Mouse (Mus musculus) embryonic facial prominence, embryonic 11.5 days (tissue): ENCODE data around the gene Aph1a. TPM values are rescaled to one million over a fixed set of nuclear protein-coding genes. Genes with fewer than 3 reads are reported as not detected.
"Not testable (repeated sequence)": the region's sequence is repeated elsewhere in the genome, so short reads cannot be mapped to it uniquely, and the experiment has no call there.

ENCODE experiments used
- ATAC-seq: fragments of 200-750 bp; cut with Nextera tagmentation; replicated peaks from 2 replicates; pipeline ENCODE4 v1.8.0; 2017; ENCODE audit warnings: low read depth; ENCODE audit not compliant: insufficient number of reproducible peaks, low FRiP score, low TSS enrichment
- DNase-seq: peaks from one replicate; pipeline ENCODE4 v3.0.0-alpha.2; 2015; ENCODE audit warnings: low spot score
- H3K27ac ChIP-seq: fragments of 300-500 bp; sonication (generic); replicated peaks from 2 replicates; pipeline ENCODE4 v1.5.1; 2014; ENCODE audit warnings: mild to moderate bottlenecking, low read depth, low read length, control low read depth
- H3K27me3 ChIP-seq: fragments of 300-500 bp; sonication (generic); 2 replicates; pipeline ENCODE4 v1.6.1; 2014; ENCODE audit warnings: mild to moderate bottlenecking, low read length, moderate library complexity, mixed read lengths; ENCODE audit not compliant: control insufficient read depth, insufficient read depth
- H3K36me3 ChIP-seq: fragments of 300-500 bp; sonication (generic); replicated peaks from 2 replicates; pipeline ENCODE4 v1.6.1; 2014; ENCODE audit warnings: low read depth, mild to moderate bottlenecking, low read length, moderate library complexity, mixed read lengths; ENCODE audit not compliant: control insufficient read depth, insufficient read depth
- H3K4me1 ChIP-seq: fragments of 300-500 bp; sonication (generic); 2 replicates; pipeline ENCODE4 v1.6.1; 2014; ENCODE audit warnings: low read length, mixed read lengths; ENCODE audit not compliant: control insufficient read depth, insufficient read depth
- H3K4me2 ChIP-seq: fragments of 300-500 bp; sonication (generic); 2 replicates; pipeline ENCODE4 v1.6.1; 2014; ENCODE audit warnings: low read depth, mild to moderate bottlenecking, control low read depth, low read length, moderate library complexity
- H3K4me3 ChIP-seq: fragments of 300-500 bp; sonication (generic); 2 replicates; pipeline ENCODE4 v1.5.1; 2014; ENCODE audit warnings: low read depth, low read length, control low read depth
- H3K9ac ChIP-seq: fragments of 300-500 bp; sonication (generic); replicated peaks from 2 replicates; pipeline ENCODE4 v1.6.1; 2014; ENCODE audit warnings: mild to moderate bottlenecking, control low read depth, low read length
- H3K9me3 ChIP-seq: fragments of 300-500 bp; sonication (generic); replicated peaks from 2 replicates; pipeline ENCODE4 v1.6.1; 2016; ENCODE audit warnings: mild to moderate bottlenecking, low read length, inconsistent platforms, mixed read lengths; ENCODE audit not compliant: control insufficient read depth
- WGBS: fragments of 180-500 bp; shearing (Covaris S2); extraction: QIAGEN DNeasy Blood & Tissue Kit; methylation state at CpG from one replicate; pipeline ENCODE4 v1.1.7; 2014; 5-methylcytosine and 5-hydroxymethylcytosine counted together
- polyA plus RNA-seq: library from polyadenylated mRNA; unstranded; fragments of >200 nt; fragmentation: Nextera tagmentation; extraction: Ambion mirVana; gene quantifications from 2 replicates; pipeline ENCODE4 v1.2.1, GENCODE M21; 2014

Gene Aph1a
- polyA plus RNA-seq, 1 experiment from 2014 or later: 31.8 TPM

DNA sequence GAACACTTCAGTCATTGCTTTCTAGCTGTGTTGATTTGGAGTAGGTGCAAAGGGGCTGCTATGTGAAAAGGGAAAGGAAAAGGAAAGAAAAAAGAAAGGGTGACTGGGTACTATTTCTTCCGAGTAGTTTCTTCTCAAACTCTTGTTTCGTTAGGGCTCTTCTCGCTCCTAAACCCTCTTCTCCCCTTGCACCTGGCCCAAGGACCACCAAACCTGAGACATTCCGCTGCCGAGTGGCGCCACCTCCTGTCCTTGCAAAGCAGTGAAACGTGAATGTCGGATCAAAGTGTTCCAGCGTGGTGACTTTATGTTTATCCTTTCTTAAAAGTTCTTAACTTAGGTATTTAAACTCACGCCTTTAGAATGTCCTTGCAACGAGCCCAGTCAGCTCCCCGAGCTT, 13.1 kb downstream of the Aph1a start:
- ATAC-seq (no peak), DNase-seq (peak; percentile 86)
- H3K4me1 ChIP-seq: peaks cover 2% of the 10 kb centered on the region
- H3K9ac ChIP-seq: no peak overlapping the region
- H3K4me2 ChIP-seq: peak overlapping the region; percentile 32
- H3K27ac ChIP-seq: no peak overlapping the region
- no peaks in the 10 kb centered on the region for H3K27me3 ChIP-seq
- under 1% methylated on average over 12 of the region's 12 CpGs for WGBS
- H3K36me3 ChIP-seq: no peaks in the 10 kb centered on the region
- H3K9me3 ChIP-seq: no peaks in the 10 kb centered on the region
- H3K4me3 ChIP-seq: peak overlapping the region; percentile 19

DNA sequence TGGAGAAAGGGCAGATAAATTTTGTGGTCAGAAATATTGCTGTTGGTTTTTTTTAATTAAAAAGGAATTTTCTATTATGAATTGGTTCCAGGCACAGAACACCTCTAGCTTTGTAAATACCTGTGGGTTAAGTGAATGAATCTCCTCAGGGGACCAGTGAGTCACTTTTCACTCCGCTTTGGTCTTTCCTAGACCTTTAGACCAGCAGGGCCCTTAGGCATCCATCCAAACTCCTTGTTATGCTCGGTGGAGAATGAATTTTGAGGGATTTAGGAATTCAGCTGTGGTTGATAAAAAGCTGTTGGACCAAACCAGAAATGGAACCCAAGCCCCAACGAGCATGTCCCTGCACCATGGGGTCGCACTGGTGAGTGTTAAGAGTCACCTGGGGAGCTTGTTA, 13.8 kb downstream of the Aph1a start:
- Histone ChIP-seq H3K4me3 (no peak overlapping the region), H3K9me3 (no peaks in the 10 kb centered on the region), H3K9ac (no peak overlapping the region), H3K36me3 (no peaks in the 10 kb centered on the region), H3K27ac (no peak overlapping the region), H3K4me2 (no peak overlapping the region), H3K27me3 (no peaks in the 10 kb centered on the region), H3K4me1 (peaks cover 2% of the 10 kb centered on the region)
- ATAC-seq: no peak
- DNase-seq: no peak
- 38% methylated on average over 4 of the region's 4 CpGs for WGBS

DNA sequence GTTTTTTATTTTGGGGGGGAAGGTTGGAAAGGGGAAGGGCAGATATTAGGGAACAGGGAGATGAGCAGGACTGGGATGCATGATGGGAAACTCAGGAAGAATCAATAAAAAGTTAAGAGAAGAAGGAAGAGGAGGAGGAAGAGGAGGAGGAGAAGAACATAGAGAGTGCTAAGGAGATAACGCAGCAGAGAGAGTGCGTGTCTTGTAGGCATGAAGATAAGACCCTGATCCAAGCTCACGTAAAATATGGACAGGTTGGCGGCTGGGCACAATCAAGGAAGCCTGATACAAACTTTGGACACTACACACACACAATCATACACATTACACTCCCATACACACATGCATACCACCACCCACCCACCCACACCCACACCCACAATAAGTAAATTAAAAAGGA, 20.9 kb downstream of the Aph1a start:
- no peak overlapping the region for H3K9ac ChIP-seq
- no peak overlapping the region for H3K27ac ChIP-seq
- H3K4me1 ChIP-seq: no peaks in the 10 kb centered on the region
- H3K9me3 ChIP-seq: no peaks in the 10 kb centered on the region
- H3K4me3 ChIP-seq: no peak overlapping the region
- no peak for ATAC-seq
- no peak overlapping the region for H3K4me2 ChIP-seq
- WGBS: 89% methylated on average over 4 of the region's 4 CpGs
- no peak for DNase-seq
- H3K27me3 ChIP-seq: no peaks in the 10 kb centered on the region
- H3K36me3 ChIP-seq: no peaks in the 10 kb centered on the region

DNA sequence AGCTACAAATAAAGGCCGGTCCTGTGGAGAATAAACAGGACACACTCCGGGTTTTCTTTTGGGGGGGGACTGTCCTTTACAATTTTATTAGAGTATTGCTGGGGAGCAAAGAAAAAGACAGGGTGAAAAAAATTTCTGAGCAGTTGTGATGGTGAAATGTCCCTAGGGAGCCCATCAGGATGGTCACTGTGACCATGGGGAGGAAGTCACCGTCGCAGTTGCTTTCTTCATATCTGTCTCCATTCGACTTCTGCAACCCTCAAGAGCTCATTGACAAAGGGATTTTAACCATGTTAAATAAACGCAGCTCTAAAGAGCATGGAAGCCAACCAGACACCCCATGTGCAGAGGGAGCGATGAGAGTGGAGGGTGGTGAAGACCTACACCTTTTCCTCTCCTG, 23.0 kb downstream of the Aph1a start:
- ATAC-seq (no peak), DNase-seq (no peak)
- Histone ChIP-seq H3K4me3 (no peak overlapping the region), H3K36me3 (no peaks in the 10 kb centered on the region), H3K27ac (no peak overlapping the region), H3K9ac (no peak overlapping the region), H3K4me1 (no peaks in the 10 kb centered on the region), H3K4me2 (no peak overlapping the region), H3K27me3 (no peaks in the 10 kb centered on the region), H3K9me3 (no peaks in the 10 kb centered on the region)
- 82% methylated on average over 7 of the region's 7 CpGs for WGBS

GRCm38 (mm10) chr3:95920532-95920931, 26.8 kb downstream of the Aph1a start:
- not testable (repeated sequence) for H3K4me2 ChIP-seq, H3K9ac ChIP-seq, H3K36me3 ChIP-seq, H3K9me3 ChIP-seq, H3K4me1 ChIP-seq, ATAC-seq, H3K27me3 ChIP-seq, DNase-seq, H3K4me3 ChIP-seq, H3K27ac ChIP-seq
- WGBS: 40% methylated on average over 2 of the region's 2 CpGs

DNA sequence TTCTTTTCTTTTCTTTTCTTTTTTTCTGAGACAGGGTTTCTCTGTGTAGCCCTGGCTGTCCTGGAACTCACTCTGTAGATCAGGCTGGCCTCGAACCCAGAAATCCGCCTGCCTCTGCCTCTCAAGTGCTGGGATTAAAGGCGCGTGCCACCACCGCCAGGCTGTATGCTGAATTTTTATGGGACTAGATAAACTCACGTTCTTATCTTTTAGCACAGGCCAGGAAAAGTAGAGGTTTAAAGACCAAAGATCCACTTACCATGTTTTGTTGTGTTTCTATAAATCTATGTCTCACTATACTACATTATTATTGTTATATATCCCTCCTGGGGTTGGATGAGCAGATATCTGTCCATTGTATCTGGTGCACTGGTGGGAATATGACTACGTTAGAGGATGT, 29.7 kb downstream of the Aph1a start:
- H3K9ac ChIP-seq, DNase-seq, H3K27me3 ChIP-seq, ATAC-seq, H3K9me3 ChIP-seq, H3K4me1 ChIP-seq, H3K4me3 ChIP-seq, H3K36me3 ChIP-seq, H3K4me2 ChIP-seq, H3K27ac ChIP-seq: not testable (repeated sequence)
- WGBS: 90% methylated on average over 7 of the region's 7 CpGs

DNA sequence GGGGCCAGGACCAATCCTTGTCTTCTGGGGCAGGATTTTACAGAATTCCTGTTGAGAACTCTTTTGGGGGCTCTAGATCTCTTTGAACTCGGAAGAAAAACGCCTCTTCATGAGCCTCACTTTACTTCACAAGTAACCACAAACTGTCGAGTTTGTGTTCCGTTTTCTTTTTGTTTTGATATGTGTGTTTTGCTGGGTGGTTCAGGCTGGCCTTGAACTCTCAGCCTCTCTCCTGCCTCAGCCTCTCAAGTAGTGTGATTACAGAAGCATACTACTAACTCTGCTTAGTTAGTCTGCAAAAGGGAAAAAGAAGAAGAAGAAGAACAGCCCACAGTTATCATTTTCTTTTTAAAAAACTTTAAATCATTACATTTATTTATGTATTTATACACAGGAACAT, 30.4 kb downstream of the Aph1a start:
- DNase-seq (no peak), ATAC-seq (no peak)
- WGBS: 70% methylated on average over 4 of the region's 4 CpGs
- Histone ChIP-seq H3K4me3 (no peak overlapping the region), H3K9me3 (no peaks in the 10 kb centered on the region), H3K27me3 (no peaks in the 10 kb centered on the region), H3K4me1 (no peaks in the 10 kb centered on the region), H3K4me2 (no peak overlapping the region), H3K36me3 (no peaks in the 10 kb centered on the region), H3K27ac (no peak overlapping the region), H3K9ac (no peak overlapping the region)

DNA sequence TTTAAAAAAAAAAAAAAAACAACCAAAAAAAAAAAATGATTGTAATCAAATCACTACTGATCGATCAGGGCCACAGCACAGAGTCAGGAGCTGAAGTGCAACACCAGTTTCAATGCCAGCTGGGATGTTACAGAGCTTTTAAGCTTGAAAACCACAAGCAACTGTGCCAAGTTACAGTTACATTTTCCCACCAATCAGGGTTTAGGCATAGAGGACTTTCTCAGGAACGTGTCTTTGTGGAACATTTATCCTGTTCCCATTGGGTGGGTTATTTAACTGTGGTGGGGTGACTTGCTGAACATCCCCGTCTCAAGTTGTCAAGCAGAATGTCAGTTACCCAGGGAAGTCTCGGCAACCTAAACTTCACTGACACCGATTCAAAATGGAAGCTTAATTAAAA, 31.3 kb downstream of the Aph1a start:
- no peak overlapping the region for H3K27ac ChIP-seq

More for the DNA sequence above, 31.3 kb downstream of the Aph1a start:
- no peak for ATAC-seq
- no peaks in the 10 kb centered on the region for H3K27me3 ChIP-seq
- DNase-seq: no peak
- no peak overlapping the region for H3K4me2 ChIP-seq
- H3K9me3 ChIP-seq: no peaks in the 10 kb centered on the region
- WGBS: 86% methylated on average over 5 of the region's 5 CpGs
- no peaks in the 10 kb centered on the region for H3K36me3 ChIP-seq
- H3K9ac ChIP-seq: no peak overlapping the region
- H3K4me1 ChIP-seq: no peaks in the 10 kb centered on the region
- no peak overlapping the region for H3K4me3 ChIP-seq
